Mouse (Mus musculus) right cerebral cortex, postnatal 25 days (tissue): Measurements from ENCODE around the gene Kcnma1.
A peak's percentile ranks its signal among the peaks of the same experiment; 100 is the strongest.

ENCODE experiments used
- DNase-seq: peaks from one replicate; pipeline ENCODE4 v3.0.0; 2022

Gene Kcnma1

GRCm38 (mm10) chr14:23772685-23773084, 241.6 kb downstream of the Kcnma1 start:
- no peak for DNase-seq

- no peak for DNase-seq
Measured at GRCm38 (mm10) chr14:23771794-23772193, 242.5 kb downstream of the Kcnma1 start.

GRCm38 (mm10) chr14:23762471-23762870, 251.8 kb downstream of the Kcnma1 start:
- no peak for DNase-seq

GRCm38 (mm10) chr14:23759626-23760025, 254.7 kb downstream of the Kcnma1 start:
- DNase-seq = peak; percentile 36

GRCm38 (mm10) chr14:23758421-23758820, 255.9 kb downstream of the Kcnma1 start:
- DNase-seq = no peak

- DNase-seq = no peak
Measured at GRCm38 (mm10) chr14:23748011-23748410, 266.3 kb downstream of the Kcnma1 start.

GRCm38 (mm10) chr14:23746976-23747375, 267.3 kb downstream of the Kcnma1 start:
- no peak for DNase-seq

GRCm38 (mm10) chr14:23741531-23741930, 272.8 kb downstream of the Kcnma1 start:
- no peak for DNase-seq

- no peak for DNase-seq
Measured at GRCm38 (mm10) chr14:23734200-23734599, 280.1 kb downstream of the Kcnma1 start.

- no peak for DNase-seq
Measured at GRCm38 (mm10) chr14:23729377-23729776, 284.9 kb downstream of the Kcnma1 start.

GRCm38 (mm10) chr14:23723701-23724430, 290.4 kb downstream of the Kcnma1 start:
- no peak for DNase-seq

GRCm38 (mm10) chr14:23719246-23719645, 295.0 kb downstream of the Kcnma1 start:
- DNase-seq = no peak

- no peak for DNase-seq
Measured at GRCm38 (mm10) chr14:23718667-23719066, 295.6 kb downstream of the Kcnma1 start.

- DNase-seq = no peak
Measured at GRCm38 (mm10) chr14:23714396-23715131, 299.7 kb downstream of the Kcnma1 start.

GRCm38 (mm10) chr14:23712891-23713290, 301.4 kb downstream of the Kcnma1 start:
- no peak for DNase-seq

GRCm38 (mm10) chr14:23710954-23711353, 303.3 kb downstream of the Kcnma1 start:
- peak; percentile 47 for DNase-seq

GRCm38 (mm10) chr14:23706837-23707236, 307.5 kb downstream of the Kcnma1 start:
- DNase-seq = no peak

GRCm38 (mm10) chr14:23705647-23706046, 308.6 kb downstream of the Kcnma1 start:
- DNase-seq = no peak

- DNase-seq = no peak
Measured at GRCm38 (mm10) chr14:23704303-23704702, 310.0 kb downstream of the Kcnma1 start.

- DNase-seq = no peak
Measured at GRCm38 (mm10) chr14:23696341-23696740, 317.9 kb downstream of the Kcnma1 start.

- DNase-seq = no peak
Measured at GRCm38 (mm10) chr14:23689681-23690080, 324.6 kb downstream of the Kcnma1 start.

GRCm38 (mm10) chr14:23688513-23688912, 325.8 kb downstream of the Kcnma1 start:
- no peak for DNase-seq

GRCm38 (mm10) chr14:23684463-23685066, 329.7 kb downstream of the Kcnma1 start:
- no peak for DNase-seq

- DNase-seq = no peak
Measured at GRCm38 (mm10) chr14:23682758-23683157, 331.5 kb downstream of the Kcnma1 start.
